Mouse (Mus musculus): Measurements from ENCODE around the gene Tedc2.
A peak's percentile ranks its signal among the peaks of the same experiment; 100 is the strongest.

The Tedc2 gene

DNA sequence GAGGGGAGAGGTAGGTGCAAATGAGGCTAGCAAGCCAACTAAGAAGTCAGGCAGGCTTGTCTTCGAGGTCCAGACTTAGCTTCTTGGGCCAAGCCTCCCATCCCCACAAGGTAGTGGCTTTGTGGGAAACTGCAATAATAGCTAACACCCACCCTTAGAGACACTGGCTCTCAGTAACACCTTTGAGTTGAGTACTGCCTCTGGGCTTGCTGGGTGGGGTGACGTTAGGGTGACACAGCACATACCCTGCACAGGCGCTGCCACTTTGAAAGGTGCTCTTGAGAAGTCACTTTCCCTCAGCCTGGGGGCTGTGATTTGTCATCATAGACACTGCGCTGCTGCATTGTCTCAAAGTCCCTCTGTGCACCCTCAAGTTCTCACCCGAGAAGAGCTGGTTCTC lies 26.9 kb downstream of the Tedc2 start:
- DNase-seq (ENCODE audit: low read depth, low spot score), result no peak

DNA sequence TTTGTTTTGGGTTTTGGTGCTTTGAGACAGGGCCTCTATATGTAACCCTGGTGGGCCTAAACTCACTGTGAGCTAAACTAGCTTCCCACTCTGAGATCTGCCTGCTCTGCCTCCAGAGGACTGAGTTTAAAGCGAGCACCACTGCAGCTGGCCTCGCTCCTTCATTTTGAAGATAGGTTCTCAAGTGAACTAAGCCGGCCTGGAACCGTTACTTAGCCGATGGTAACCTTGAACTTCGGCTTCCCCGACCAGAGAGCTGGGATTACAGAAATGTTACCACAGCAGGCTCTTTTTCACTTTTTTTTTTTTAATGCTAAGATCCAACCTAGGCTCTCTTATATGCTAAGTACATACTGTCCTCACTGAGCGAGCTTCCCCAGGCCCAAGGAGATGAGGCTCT lies 27.4 kb downstream of the Tedc2 start:
- DNase-seq (ENCODE audit: low read depth, low spot score), result peak; percentile 61

DNA sequence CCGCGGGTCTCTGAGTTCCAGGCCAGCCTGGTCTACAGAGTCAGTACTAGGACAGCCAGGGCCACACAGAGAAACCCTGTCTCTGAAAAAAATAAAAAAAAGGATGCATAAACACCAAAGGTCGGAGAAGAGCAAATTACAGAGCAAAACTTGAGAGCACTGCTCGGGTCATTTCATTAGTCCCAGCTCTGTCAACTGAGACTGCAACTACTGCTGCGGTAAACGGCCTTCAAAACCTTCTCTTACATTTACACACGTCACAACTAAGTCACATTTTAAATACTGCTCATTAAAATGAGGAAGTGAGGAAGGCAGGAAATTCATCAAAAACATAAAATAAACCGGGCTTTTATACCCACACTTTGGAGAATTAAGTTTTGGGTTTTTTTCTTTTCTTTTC lies 27.8 kb downstream of the Tedc2 start:
- no peak for DNase-seq (ENCODE audit: low read depth, low spot score)

DNA sequence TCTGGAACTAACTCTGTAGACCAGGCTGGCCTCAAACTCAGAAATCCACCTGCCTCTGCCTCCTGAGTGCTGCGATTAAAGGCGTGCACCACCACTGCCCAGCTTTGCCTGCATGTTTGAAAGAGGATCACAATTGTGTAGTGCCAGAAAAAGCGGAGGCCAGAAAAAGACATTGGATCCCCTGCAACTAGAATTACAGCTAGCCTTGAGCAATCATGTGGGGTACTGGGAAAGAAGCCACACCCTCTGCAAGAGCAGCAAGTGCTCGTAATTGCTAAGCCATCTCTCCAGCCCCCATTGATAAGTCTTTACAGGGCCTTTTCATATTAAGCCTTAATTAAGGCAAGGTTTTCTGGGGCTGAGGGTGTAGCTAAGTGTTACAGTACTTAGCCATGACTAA lies 29.2 kb downstream of the Tedc2 start:
- no peak for DNase-seq (ENCODE audit: low read depth, low spot score)

DNA sequence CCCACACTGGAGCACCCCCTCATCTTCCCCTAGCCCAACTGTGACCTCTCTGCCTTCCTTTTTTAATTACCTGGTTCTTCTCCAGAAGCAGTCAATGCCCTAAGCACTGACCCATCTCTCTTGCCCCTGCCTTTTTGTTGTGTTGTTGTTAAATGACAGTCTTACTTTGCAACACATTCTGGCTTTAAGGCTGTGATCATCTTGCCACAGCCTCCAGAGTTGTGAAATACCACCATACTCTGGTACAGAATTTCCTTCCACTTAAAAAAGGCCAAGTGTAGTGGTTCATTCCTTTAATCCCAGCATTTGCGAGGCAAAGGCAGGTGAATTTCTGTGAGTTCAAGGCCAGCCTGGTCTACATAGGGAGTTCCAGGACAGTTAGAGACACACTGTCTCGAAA lies 29.7 kb downstream of the Tedc2 start:
- DNase-seq (ENCODE audit: low read depth, low spot score), result no peak

DNA sequence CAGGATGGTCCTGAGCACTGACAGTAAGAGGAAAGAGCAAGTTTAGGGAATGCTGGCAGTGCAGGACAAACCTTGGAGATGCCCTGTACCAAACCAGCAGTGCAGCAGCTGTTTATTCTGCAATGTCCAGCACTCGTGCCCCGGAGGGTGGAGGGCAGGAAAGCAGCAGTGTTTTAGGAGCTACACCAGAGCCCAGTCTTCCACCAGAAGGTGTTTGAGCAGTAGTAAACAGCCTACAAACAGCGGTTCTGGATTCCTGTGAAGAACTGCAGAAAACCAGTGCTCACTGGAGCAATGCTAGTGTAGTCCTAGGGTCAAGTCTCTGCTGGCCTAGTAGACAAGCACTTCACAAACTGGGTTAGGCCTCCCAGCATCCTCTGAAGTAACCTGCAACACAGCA lies 46.4 kb downstream of the Tedc2 start:
- DNase-seq (ENCODE audit: low read depth, low spot score), result no peak

DNA sequence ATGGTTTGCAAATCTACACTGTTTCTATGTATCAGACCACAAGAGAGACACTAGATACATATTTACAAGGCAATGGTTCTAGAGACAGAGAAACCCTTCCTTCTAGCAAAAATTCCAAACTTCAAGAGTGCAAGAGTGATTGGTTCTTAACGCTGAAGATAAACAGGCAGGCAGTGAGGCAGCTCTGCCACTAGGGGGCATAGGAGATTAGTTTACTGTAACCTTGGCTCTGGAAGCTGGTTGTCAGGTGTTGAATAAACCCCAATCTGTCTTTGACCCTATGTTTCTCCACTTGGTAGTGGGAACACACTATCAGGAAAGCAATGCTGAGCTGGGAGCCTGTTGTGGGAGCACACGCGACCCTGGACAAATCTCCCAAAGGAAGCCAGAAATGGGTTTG lies 47.2 kb downstream of the Tedc2 start:
- DNase-seq (ENCODE audit: low read depth, low spot score), result peak; percentile 85

DNA sequence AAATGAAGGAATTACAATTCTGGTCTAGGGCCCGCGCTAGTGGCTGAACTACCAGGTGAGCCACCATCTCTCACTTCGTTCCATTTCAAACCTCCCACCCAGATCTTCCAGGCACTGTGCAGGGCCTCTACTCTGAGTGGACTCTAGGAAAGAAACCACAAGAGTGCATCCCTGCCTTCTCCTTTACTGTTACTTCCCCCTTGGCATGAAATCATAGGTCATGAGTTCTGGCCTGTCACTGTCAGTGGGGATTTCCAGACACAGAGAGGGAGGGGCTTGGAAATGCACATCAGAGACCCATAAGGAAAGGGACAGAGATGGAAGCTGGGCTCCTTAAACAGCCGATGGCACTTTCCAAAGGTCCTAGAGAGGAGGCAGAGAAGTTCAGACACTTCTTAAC lies 48.9 kb downstream of the Tedc2 start:
- no peak for DNase-seq (ENCODE audit: low read depth, low spot score)

DNA sequence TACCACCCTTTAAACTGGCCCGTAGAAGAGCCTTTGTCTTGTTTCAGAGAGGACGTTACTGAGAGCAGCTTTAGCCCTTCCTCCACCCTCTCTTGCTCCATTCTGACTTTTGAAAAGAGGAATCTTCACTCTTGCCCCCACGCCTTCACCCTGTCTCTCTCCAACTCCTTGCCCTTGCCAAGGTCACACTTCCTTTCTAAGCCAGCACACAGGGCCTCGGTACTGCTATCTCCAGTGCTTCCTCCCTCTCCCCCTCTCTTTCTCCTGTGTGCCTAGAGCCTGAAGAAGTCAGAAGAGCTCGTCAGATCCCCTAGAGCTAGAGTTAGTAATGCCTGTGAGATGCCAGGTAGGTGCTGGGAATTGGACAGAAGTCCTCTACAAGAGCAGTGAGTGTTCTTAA lies 49.9 kb downstream of the Tedc2 start:
- no peak for DNase-seq (ENCODE audit: low read depth, low spot score)

DNA sequence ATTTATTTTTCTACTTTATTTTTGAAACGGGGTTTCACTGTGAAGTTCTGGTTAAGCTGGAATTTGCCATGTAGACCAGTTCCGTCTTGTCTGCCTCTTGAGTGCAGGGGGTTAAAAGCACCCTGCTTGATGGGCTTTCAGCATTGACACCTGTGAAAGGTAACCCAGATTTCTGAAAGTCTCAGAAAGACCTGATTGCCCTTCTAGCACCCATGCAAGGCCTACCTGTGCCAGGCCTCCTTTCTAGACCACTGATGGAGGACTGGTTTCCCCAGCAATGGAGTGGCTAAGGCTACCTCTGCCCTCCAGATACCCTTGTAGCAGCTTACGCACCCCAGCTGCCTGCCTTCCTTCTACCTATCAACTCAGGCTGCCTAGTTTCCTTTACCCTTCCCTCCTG lies 50.5 kb downstream of the Tedc2 start:
- DNase-seq (ENCODE audit: low read depth, low spot score), result no peak

DNA sequence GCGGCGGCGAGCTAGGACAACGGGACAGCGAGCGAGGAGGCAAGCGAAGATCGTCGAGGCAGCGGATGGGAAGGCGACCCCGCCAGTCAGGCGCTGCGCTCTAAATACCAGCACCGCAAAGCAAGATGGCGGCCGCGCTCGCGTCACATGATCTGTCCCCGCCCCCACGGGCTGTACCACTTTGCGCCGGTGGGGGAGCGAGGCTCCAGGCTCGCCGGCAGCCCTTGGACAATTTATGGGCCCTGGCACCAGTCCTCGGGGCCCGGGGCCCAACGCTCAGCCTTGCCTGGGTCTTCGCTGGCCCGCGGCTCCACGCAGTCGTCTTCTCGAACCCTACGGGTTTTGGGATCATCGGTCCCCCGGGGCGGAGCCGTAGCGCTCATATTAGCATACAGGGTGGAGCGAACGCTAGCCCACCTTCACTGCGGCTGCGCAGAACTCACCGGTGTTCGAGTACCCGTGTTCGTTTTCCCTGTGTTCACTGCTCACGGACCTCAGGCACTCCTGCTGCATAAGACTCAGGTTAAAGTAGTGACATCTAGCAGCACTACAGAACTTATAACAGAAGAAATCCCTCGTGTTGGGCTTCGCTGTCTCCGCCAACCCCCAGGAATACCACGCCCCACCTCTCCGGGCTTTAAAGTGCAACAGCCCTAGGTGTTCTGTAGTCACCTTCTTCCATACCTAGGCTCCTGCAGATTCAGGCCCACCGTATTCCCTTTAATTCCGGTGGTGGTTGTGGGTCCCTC lies 51.2 kb downstream of the Tedc2 start, which contains the start of gene Atp6v0c:
TSS of gene Atp6v0c (minus strand) at position 386 of the 749 bp plus-strand sequence.
- peak; percentile 96 for DNase-seq (ENCODE audit: low read depth, low spot score)

DNA sequence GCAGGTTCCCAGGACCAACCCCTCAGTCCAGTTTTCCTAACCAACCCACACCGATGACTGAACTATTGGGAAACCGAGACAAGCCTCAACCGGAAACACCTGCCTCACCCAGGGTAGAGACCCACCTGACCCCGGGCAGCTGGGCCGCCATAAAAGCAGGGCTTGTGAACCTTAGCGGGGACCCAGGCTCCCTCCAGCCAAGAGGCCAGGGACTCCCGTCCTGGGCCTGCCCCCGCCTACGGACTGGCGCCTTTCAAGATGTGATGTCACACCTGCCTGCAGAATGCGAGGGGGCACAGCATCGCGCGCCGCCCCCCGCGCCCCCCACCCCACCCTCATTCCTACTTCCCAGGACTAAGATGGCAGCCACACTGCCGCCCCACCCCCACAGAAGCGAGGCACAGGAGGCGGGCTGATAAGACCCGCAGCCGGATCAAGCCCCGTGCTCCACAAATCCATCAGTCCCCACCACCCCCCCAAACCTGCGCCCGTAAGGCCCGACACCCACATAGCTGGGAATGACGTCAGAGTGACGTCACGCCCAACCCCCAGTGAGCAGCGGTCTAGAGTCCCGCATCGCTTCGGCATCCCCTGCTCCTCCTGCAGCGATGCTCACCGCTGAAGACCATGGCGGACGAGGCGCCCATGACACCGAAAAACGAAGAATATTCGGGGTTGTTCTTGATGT lies 51.9 kb downstream of the Tedc2 start:
- DNase-seq (ENCODE audit: low read depth, low spot score), result peak; percentile 83

DNA sequence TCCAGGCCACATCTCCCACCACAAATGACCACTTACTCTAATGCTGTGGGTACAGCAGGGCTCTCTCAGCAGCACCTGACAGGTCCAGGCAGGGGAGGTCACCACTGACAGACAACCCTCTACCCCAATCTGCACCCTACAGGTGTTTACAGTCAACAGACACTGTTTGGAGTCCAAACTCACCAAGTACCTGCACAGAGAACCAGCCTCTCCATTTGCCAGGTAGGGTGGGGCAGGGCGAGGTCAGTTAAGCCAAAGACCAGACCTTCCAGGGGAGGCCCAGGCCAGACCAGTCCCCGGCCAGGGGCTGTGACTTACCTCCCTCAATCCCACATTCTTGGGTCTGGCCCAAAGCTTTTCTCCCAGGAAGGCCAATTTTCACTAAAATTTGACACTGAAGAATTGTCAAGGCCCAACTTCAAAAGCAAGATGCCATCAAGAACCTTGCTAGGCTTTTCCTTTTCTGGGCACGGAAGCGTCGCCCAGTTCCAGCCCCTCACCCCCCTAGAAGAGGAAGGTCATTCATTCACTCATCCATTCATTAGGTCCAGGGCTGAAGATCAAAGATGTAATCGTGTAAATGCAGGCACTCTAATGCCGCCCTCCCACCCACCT lies 52.7 kb downstream of the Tedc2 start:
- DNase-seq (ENCODE audit: low read depth, low spot score), result no peak

DNA sequence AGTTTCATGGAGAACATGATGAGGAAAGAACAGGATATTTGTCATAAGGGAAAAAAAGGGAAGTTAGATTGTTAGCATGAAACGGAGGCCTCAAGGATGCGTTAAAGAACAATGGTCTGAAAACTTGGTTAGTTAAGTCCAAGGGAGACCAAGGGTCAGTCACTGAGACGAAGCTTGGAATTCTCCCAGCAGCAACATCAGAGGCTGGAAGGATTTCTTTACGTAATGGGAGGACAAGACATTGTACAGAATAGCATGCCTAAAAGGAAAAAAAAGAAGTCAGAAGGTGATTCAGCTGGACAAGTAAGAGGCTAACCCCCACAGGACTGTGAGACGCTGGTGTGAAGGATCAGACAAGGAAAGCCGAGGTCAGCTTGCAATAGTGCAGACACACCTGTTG lies 53.5 kb downstream of the Tedc2 start:
- no peak for DNase-seq (ENCODE audit: low read depth, low spot score)
